Mouse (Mus musculus) stomach, postnatal 0 days (tissue): Measurements from ENCODE around the gene Mxd3.

ENCODE experiments used
- CTCF ChIP-seq: IDR thresholded peaks from 2 replicates; pipeline ENCODE4 v1.5.1; 2016; ENCODE audit warnings: antibody characterized with exemption, low read depth, mild to moderate bottlenecking, moderate library complexity
- EP300 ChIP-seq: optimal IDR thresholded peaks from 2 replicates; pipeline ENCODE3; 2016; ENCODE audit warnings: antibody characterized with exemption

GRCm38 (mm10) chr13:55371007-55371681 lies 41.5 kb upstream of the Mxd3 start:
- TF ChIP-seq EP300 = no peak
- no peak for TF ChIP-seq CTCF
